Mouse (Mus musculus) liver, embryonic 15.5 days (tissue): ENCODE measurements around the gene Ttc28. TPM values are rescaled to one million over a fixed set of nuclear protein-coding genes. Genes with fewer than 3 reads are reported as not detected.

Source experiments
- ATAC-seq: fragments of 200-750 bp; cut with Nextera tagmentation; 2 replicates; pipeline ENCODE4 v1.8.0; 2017; ENCODE audit warnings: moderate number of reproducible peaks, mild to moderate bottlenecking, moderate library complexity; ENCODE audit not compliant: insufficient read depth
- H3K27ac ChIP-seq: fragments of 300-500 bp; sonication (generic); replicated peaks from 2 replicates; pipeline ENCODE4 v1.5.1; 2015; ENCODE audit warnings: mild to moderate bottlenecking, inconsistent platforms
- H3K27me3 ChIP-seq: fragments of 300-500 bp; sonication (generic); 2 replicates; pipeline ENCODE4 v1.6.1; 2015; ENCODE audit warnings: mild to moderate bottlenecking, inconsistent platforms
- H3K36me3 ChIP-seq: fragments of 300-500 bp; sonication (generic); replicated peaks from 2 replicates; pipeline ENCODE4 v1.6.1; 2015; ENCODE audit warnings: moderate library complexity, mild to moderate bottlenecking, inconsistent platforms
- H3K4me1 ChIP-seq: fragments of 300-500 bp; sonication (generic); replicated peaks from 2 replicates; pipeline ENCODE4 v1.6.1; 2015; ENCODE audit warnings: inconsistent platforms
- H3K4me2 ChIP-seq: fragments of 300-500 bp; sonication (generic); 2 replicates; pipeline ENCODE4 v1.6.1; 2015; ENCODE audit warnings: moderate library complexity, mild to moderate bottlenecking, inconsistent platforms
- H3K4me3 ChIP-seq: fragments of 300-500 bp; sonication (generic); replicated peaks from 2 replicates; pipeline ENCODE4 v1.5.1; 2015; ENCODE audit warnings: mild to moderate bottlenecking, inconsistent platforms
- H3K9ac ChIP-seq: fragments of 300-500 bp; sonication (generic); 2 replicates; pipeline ENCODE4 v1.6.1; 2015; ENCODE audit warnings: moderate library complexity, mild to moderate bottlenecking, inconsistent platforms
- H3K9me3 ChIP-seq: fragments of 300-500 bp; sonication (generic); replicated peaks from 2 replicates; pipeline ENCODE4 v1.6.1; 2016; ENCODE audit warnings: inconsistent platforms
- WGBS: fragments of 180-500 bp; shearing (Covaris S2); methylation state at CpG from one replicate; pipeline ENCODE4 v1.1.7; 2015; ENCODE audit warnings: mixed read lengths; ENCODE audit not compliant: insufficient replicate concordance; 5-methylcytosine and 5-hydroxymethylcytosine counted together
- polyA plus RNA-seq: library from polyadenylated mRNA; unstranded; fragments of >200 nt; fragmentation: Nextera tagmentation; extraction: Ambion mirVana; gene quantifications from 2 replicates; pipeline ENCODE4 v1.2.1, GENCODE M21; 2015

Ttc28 gene
- polyA plus RNA-seq, 1 experiment from 2014 or later: 1.5 TPM

GRCm38 (mm10) chr5:110923336-110923735 is 43.7 kb downstream of the Ttc28 start:
- Histone ChIP-seq H3K27ac (no peak overlapping the region), H3K4me1 (no peaks in the 10 kb centered on the region), H3K27me3 (no peaks in the 10 kb centered on the region), H3K4me3 (no peak overlapping the region), H3K36me3 (no peaks in the 10 kb centered on the region), H3K4me2 (no peak overlapping the region), H3K9me3 (no peaks in the 10 kb centered on the region), H3K9ac (no peak overlapping the region)
- 34% methylated on average over 1 of the region's 1 CpGs for WGBS
- ATAC-seq: no peak

GRCm38 (mm10) chr5:110924636-110925035 is 45.0 kb downstream of the Ttc28 start:
- no peak overlapping the region for H3K9ac ChIP-seq
- no peaks in the 10 kb centered on the region for H3K9me3 ChIP-seq
- no peak overlapping the region for H3K27ac ChIP-seq
- no peaks in the 10 kb centered on the region for H3K4me1 ChIP-seq
- H3K4me2 ChIP-seq: no peak overlapping the region
- 64% methylated on average over 3 of the region's 3 CpGs for WGBS
- no peaks in the 10 kb centered on the region for H3K27me3 ChIP-seq
- H3K36me3 ChIP-seq: no peaks in the 10 kb centered on the region
- no peak for ATAC-seq
- H3K4me3 ChIP-seq: no peak overlapping the region

- no peak overlapping the region for H3K9ac ChIP-seq
- no peaks in the 10 kb centered on the region for H3K9me3 ChIP-seq
- H3K4me1 ChIP-seq: no peaks in the 10 kb centered on the region
- no peaks in the 10 kb centered on the region for H3K27me3 ChIP-seq
- H3K36me3 ChIP-seq: no peaks in the 10 kb centered on the region
- H3K4me3 ChIP-seq: no peak overlapping the region
- no peak overlapping the region for H3K4me2 ChIP-seq
- WGBS: 74% methylated on average over 5 of the region's 5 CpGs
- ATAC-seq: no peak
- H3K27ac ChIP-seq: no peak overlapping the region
Observed at GRCm38 (mm10) chr5:110925804-110926203, 46.2 kb downstream of the Ttc28 start.

- ATAC-seq: no peak
- Histone ChIP-seq H3K27me3 (no peaks in the 10 kb centered on the region), H3K27ac (no peak overlapping the region), H3K9me3 (no peaks in the 10 kb centered on the region), H3K36me3 (no peaks in the 10 kb centered on the region), H3K4me2 (no peak overlapping the region), H3K4me3 (no peak overlapping the region), H3K9ac (no peak overlapping the region), H3K4me1 (no peaks in the 10 kb centered on the region)
- 51% methylated on average over 3 of the region's 3 CpGs for whole genome bisulfite sequencing
Observed at GRCm38 (mm10) chr5:110928289-110928688, 48.7 kb downstream of the Ttc28 start.

- H3K27ac ChIP-seq: no peak overlapping the region
- no peaks in the 10 kb centered on the region for H3K9me3 ChIP-seq
- H3K4me1 ChIP-seq: no peaks in the 10 kb centered on the region
- H3K4me3 ChIP-seq: no peak overlapping the region
- no peaks in the 10 kb centered on the region for H3K36me3 ChIP-seq
- ATAC-seq: no peak
- WGBS: 54% methylated on average over 4 of the region's 4 CpGs
- H3K4me2 ChIP-seq: no peak overlapping the region
- no peak overlapping the region for H3K9ac ChIP-seq
- no peaks in the 10 kb centered on the region for H3K27me3 ChIP-seq
Observed at GRCm38 (mm10) chr5:110929306-110929705, 49.7 kb downstream of the Ttc28 start.

- Histone ChIP-seq H3K9ac (no peak overlapping the region), H3K27me3 (no peaks in the 10 kb centered on the region), H3K4me3 (no peak overlapping the region), H3K27ac (no peak overlapping the region), H3K4me1 (no peaks in the 10 kb centered on the region), H3K9me3 (no peaks in the 10 kb centered on the region), H3K36me3 (no peaks in the 10 kb centered on the region), H3K4me2 (no peak overlapping the region)
- 53% methylated on average over 5 of the region's 5 CpGs for WGBS
- ATAC-seq: no peak
Observed at GRCm38 (mm10) chr5:110936606-110937005, 57.0 kb downstream of the Ttc28 start.

GRCm38 (mm10) chr5:110944326-110944725 is 64.7 kb downstream of the Ttc28 start:
- 77% methylated on average over 8 of the region's 8 CpGs for WGBS
- H3K27ac ChIP-seq: no peak overlapping the region
- H3K4me1 ChIP-seq: no peaks in the 10 kb centered on the region
- H3K9me3 ChIP-seq: no peaks in the 10 kb centered on the region
- no peak overlapping the region for H3K9ac ChIP-seq
- ATAC-seq: no peak
- H3K27me3 ChIP-seq: no peaks in the 10 kb centered on the region
- no peak overlapping the region for H3K4me3 ChIP-seq
- no peaks in the 10 kb centered on the region for H3K36me3 ChIP-seq
- H3K4me2 ChIP-seq: no peak overlapping the region

- Histone ChIP-seq H3K27me3 (no peaks in the 10 kb centered on the region), H3K4me1 (no peaks in the 10 kb centered on the region), H3K36me3 (no peaks in the 10 kb centered on the region), H3K4me3 (no peak overlapping the region), H3K27ac (no peak overlapping the region), H3K9me3 (no peaks in the 10 kb centered on the region), H3K9ac (no peak overlapping the region), H3K4me2 (no peak overlapping the region)
- 64% methylated on average over 12 of the region's 12 CpGs for WGBS
- ATAC-seq: no peak
Observed at GRCm38 (mm10) chr5:110948476-110949399, 69.1 kb downstream of the Ttc28 start.

GRCm38 (mm10) chr5:110949791-110950190 is 70.2 kb downstream of the Ttc28 start:
- no peaks in the 10 kb centered on the region for H3K36me3 ChIP-seq
- 51% methylated on average over 3 of the region's 3 CpGs for WGBS
- ATAC-seq: no peak

GRCm38 (mm10) chr5:110958196-110958595 is 78.6 kb downstream of the Ttc28 start:
- no peak overlapping the region for H3K4me2 ChIP-seq
- no peaks in the 10 kb centered on the region for H3K27me3 ChIP-seq
- H3K27ac ChIP-seq: no peak overlapping the region
- no peaks in the 10 kb centered on the region for H3K4me1 ChIP-seq
- ATAC-seq: no peak
- no peak overlapping the region for H3K4me3 ChIP-seq
- no peak overlapping the region for H3K9ac ChIP-seq
- H3K36me3 ChIP-seq: no peaks in the 10 kb centered on the region
- no peaks in the 10 kb centered on the region for H3K9me3 ChIP-seq
- 74% methylated on average over 4 of the region's 4 CpGs for WGBS

More at GRCm38 (mm10) chr5:110949791-110950190, 70.2 kb downstream of the Ttc28 start:
- Histone ChIP-seq H3K27ac (no peak overlapping the region), H3K9ac (no peak overlapping the region), H3K9me3 (no peaks in the 10 kb centered on the region), H3K4me1 (no peaks in the 10 kb centered on the region), H3K4me2 (no peak overlapping the region), H3K27me3 (no peaks in the 10 kb centered on the region), H3K4me3 (no peak overlapping the region)

GRCm38 (mm10) chr5:110960067-110960466 is 80.5 kb downstream of the Ttc28 start:
- Histone ChIP-seq H3K4me3 (no peak overlapping the region), H3K9me3 (no peaks in the 10 kb centered on the region), H3K36me3 (no peaks in the 10 kb centered on the region), H3K4me2 (no peak overlapping the region), H3K9ac (no peak overlapping the region), H3K27ac (no peak overlapping the region), H3K27me3 (no peaks in the 10 kb centered on the region), H3K4me1 (no peaks in the 10 kb centered on the region)
- WGBS: 53% methylated on average over 4 of the region's 4 CpGs
- ATAC-seq: no peak

GRCm38 (mm10) chr5:110960890-110961289 is 81.3 kb downstream of the Ttc28 start:
- no peaks in the 10 kb centered on the region for H3K4me1 ChIP-seq
- H3K4me3 ChIP-seq: no peak overlapping the region
- no peaks in the 10 kb centered on the region for H3K9me3 ChIP-seq
- 55% methylated on average over 4 of the region's 4 CpGs for WGBS
- H3K4me2 ChIP-seq: no peak overlapping the region
- H3K36me3 ChIP-seq: no peaks in the 10 kb centered on the region
- no peak overlapping the region for H3K27ac ChIP-seq
- no peak overlapping the region for H3K9ac ChIP-seq
- no peaks in the 10 kb centered on the region for H3K27me3 ChIP-seq
- no peak for ATAC-seq
